Mouse (Mus musculus) intestine, embryonic 14.5 days (tissue): ENCODE measurements around the gene Hoxb8. TPM values are rescaled to one million over a fixed set of nuclear protein-coding genes. Genes with fewer than 3 reads are reported as not detected.

Source experiments
- ATAC-seq: fragments of 200-750 bp; cut with Nextera tagmentation; replicated peaks from 2 replicates; pipeline ENCODE4 v1.8.0; 2017; ENCODE audit warnings: low read depth, moderate number of reproducible peaks, moderate TSS enrichment, moderate library complexity; ENCODE audit not compliant: low FRiP score, low TSS enrichment
- DNase-seq: peaks from one replicate; pipeline ENCODE4 v3.0.0-alpha.2; 2018; ENCODE audit warnings: low spot score
- H3K27ac ChIP-seq: fragments of 300-500 bp; sonication (generic); 2 replicates; pipeline ENCODE4 v1.5.1; 2014; ENCODE audit warnings: low read depth, mild to moderate bottlenecking, control low read depth
- H3K27me3 ChIP-seq: fragments of 300-500 bp; sonication (generic); replicated peaks from 2 replicates; pipeline ENCODE4 v1.6.1; 2014; ENCODE audit warnings: low read length, control low read depth; ENCODE audit not compliant: control insufficient read depth, insufficient read depth
- H3K36me3 ChIP-seq: fragments of 300-500 bp; sonication (generic); 2 replicates; pipeline ENCODE4 v1.6.1; 2014; ENCODE audit warnings: low read length, control low read depth; ENCODE audit not compliant: control insufficient read depth, insufficient read depth
- H3K4me1 ChIP-seq: fragments of 300-500 bp; sonication (generic); replicated peaks from 2 replicates; pipeline ENCODE4 v1.6.1; 2014; ENCODE audit warnings: low read length, control low read depth, mixed read lengths; ENCODE audit not compliant: control insufficient read depth, insufficient read depth
- H3K4me2 ChIP-seq: fragments of 300-500 bp; sonication (generic); 2 replicates; pipeline ENCODE4 v1.6.1; 2014; ENCODE audit warnings: low read length
- H3K4me3 ChIP-seq: fragments of 300-500 bp; sonication (generic); 2 replicates; pipeline ENCODE4 v1.5.1; 2014; ENCODE audit warnings: low read depth, low read length, control low read depth, mixed read lengths
- H3K9ac ChIP-seq: fragments of 300-500 bp; sonication (generic); 2 replicates; pipeline ENCODE4 v1.6.1; 2014; ENCODE audit warnings: mild to moderate bottlenecking, low read length
- H3K9me3 ChIP-seq: fragments of 300-500 bp; sonication (generic); 2 replicates; pipeline ENCODE4 v1.6.1; 2016; ENCODE audit warnings: low read length, control low read depth; ENCODE audit not compliant: control insufficient read depth
- WGBS: fragments of 180-500 bp; shearing (Covaris S2); extraction: QIAGEN DNeasy Blood & Tissue Kit; methylation state at CpG from one replicate; pipeline ENCODE4 v1.1.7; 2014; 5-methylcytosine and 5-hydroxymethylcytosine counted together
- polyA plus RNA-seq: library from polyadenylated mRNA; unstranded; fragments of >200 nt; fragmentation: Nextera tagmentation; extraction: Ambion mirVana; gene quantifications from 2 replicates; pipeline ENCODE4 v1.2.1, GENCODE M21; 2014

Gene Hoxb8
- polyA plus RNA-seq, 1 experiment from 2014 or later = 1.7 TPM

GRCm38 (mm10) chr11:96286739-96287385, 5.2 kb downstream of the Hoxb8 start:
- WGBS = under 1% methylated on average over 55 of the region's 55 CpGs

GRCm38 (mm10) chr11:96287411-96287810, 5.7 kb downstream of the Hoxb8 start:
- peak overlapping the region; percentile 49 for H3K4me3 ChIP-seq
- no peak for DNase-seq
- H3K27me3 ChIP-seq = peaks cover 54% of the 10 kb centered on the region
- no peak for ATAC-seq
- no peaks in the 10 kb centered on the region for H3K9me3 ChIP-seq
- peak overlapping the region; percentile 86 for H3K4me2 ChIP-seq
- H3K9ac ChIP-seq = peak overlapping the region; percentile 82
- H3K36me3 ChIP-seq = no peaks in the 10 kb centered on the region
- peaks cover 15% of the 10 kb centered on the region for H3K4me1 ChIP-seq
- 6% methylated on average over 9 of the region's 9 CpGs for WGBS
- peak overlapping the region; percentile 93 for H3K27ac ChIP-seq

More at GRCm38 (mm10) chr11:96286739-96287385, 5.2 kb downstream of the Hoxb8 start:
- peaks cover 51% of the 10 kb centered on the region for H3K27me3 ChIP-seq
- peak overlapping the region; percentile 86 for H3K4me2 ChIP-seq
- peaks cover 15% of the 10 kb centered on the region for H3K4me1 ChIP-seq
- peak overlapping the region; percentile 49 for H3K4me3 ChIP-seq
- H3K9ac ChIP-seq = peak overlapping the region; percentile 82
- H3K27ac ChIP-seq = peak overlapping the region; percentile 93
- ATAC-seq (no peak), DNase-seq (no peak)
- no peaks in the 10 kb centered on the region for H3K36me3 ChIP-seq
- no peaks in the 10 kb centered on the region for H3K9me3 ChIP-seq

- Histone ChIP-seq H3K4me3 (no peak overlapping the region), H3K9me3 (no peaks in the 10 kb centered on the region), H3K36me3 (no peaks in the 10 kb centered on the region), H3K9ac (no peak overlapping the region), H3K27me3 (peaks cover 64% of the 10 kb centered on the region), H3K4me2 (no peak overlapping the region), H3K4me1 (peaks cover 15% of the 10 kb centered on the region), H3K27ac (no peak overlapping the region)
- ATAC-seq = no peak
- WGBS = 50% methylated on average over 1 of the region's 1 CpGs
- DNase-seq = no peak
Observed at GRCm38 (mm10) chr11:96288455-96289221, 6.9 kb downstream of the Hoxb8 start.

- peaks cover 70% of the 10 kb centered on the region for H3K27me3 ChIP-seq
- ATAC-seq = no peak
- H3K4me2 ChIP-seq = no peak overlapping the region
- no peaks in the 10 kb centered on the region for H3K36me3 ChIP-seq
- 40% methylated on average over 21 of the region's 21 CpGs for WGBS
- H3K4me3 ChIP-seq = no peak overlapping the region
- H3K4me1 ChIP-seq = peaks cover 15% of the 10 kb centered on the region
- DNase-seq = no peak
- no peaks in the 10 kb centered on the region for H3K9me3 ChIP-seq
- H3K9ac ChIP-seq = no peak overlapping the region
- H3K27ac ChIP-seq = no peak overlapping the region
Observed at GRCm38 (mm10) chr11:96289293-96289692, 7.6 kb downstream of the Hoxb8 start.

- H3K4me2 ChIP-seq = no peak overlapping the region
- no peaks in the 10 kb centered on the region for H3K36me3 ChIP-seq
- no peak for ATAC-seq
- peaks cover 15% of the 10 kb centered on the region for H3K4me1 ChIP-seq
- H3K4me3 ChIP-seq = no peak overlapping the region
- no peak for DNase-seq
- H3K9ac ChIP-seq = no peak overlapping the region
- no peak overlapping the region for H3K27ac ChIP-seq
- peaks cover 71% of the 10 kb centered on the region for H3K27me3 ChIP-seq
- 39% methylated on average over 6 of the region's 6 CpGs for WGBS
- no peaks in the 10 kb centered on the region for H3K9me3 ChIP-seq
Observed at GRCm38 (mm10) chr11:96289837-96290236, 8.1 kb downstream of the Hoxb8 start.

GRCm38 (mm10) chr11:96290705-96291355, 9.1 kb downstream of the Hoxb8 start:
- peak overlapping the region; percentile 79; the same call in 1 of the 2 replicates for H3K27ac ChIP-seq
- H3K36me3 ChIP-seq = no peaks in the 10 kb centered on the region
- no peak overlapping the region for H3K4me3 ChIP-seq

GRCm38 (mm10) chr11:96291681-96292564, 10.2 kb downstream of the Hoxb8 start, which contains the start of gene Hoxb6:
Hoxb6 (plus strand) TSS chr11:96292476.
- Histone ChIP-seq H3K9ac (peak within 1 kb of the TSS; percentile 78), H3K9me3 (no peaks in the 10 kb centered on the region), H3K36me3 (no peaks in the 10 kb centered on the region), H3K4me3 (peak within 1 kb of the TSS; percentile 43), H3K4me1 (peaks cover 22% of the 10 kb centered on the region), H3K27me3 (peaks cover 71% of the 10 kb centered on the region), H3K27ac (peak within 1 kb of the TSS; percentile 79), H3K4me2 (peak within 1 kb of the TSS; percentile 55)
- peak; percentile 37; the same call in 1 of the 2 replicates for ATAC-seq
- no peak for DNase-seq
- WGBS = 6% methylated on average over 22 of the region's 22 CpGs

More at GRCm38 (mm10) chr11:96290705-96291355, 9.1 kb downstream of the Hoxb8 start:
- Histone ChIP-seq H3K9me3 (no peaks in the 10 kb centered on the region), H3K4me1 (peaks cover 15% of the 10 kb centered on the region), H3K9ac (peak overlapping the region; percentile 20), H3K27me3 (peaks cover 73% of the 10 kb centered on the region), H3K4me2 (peak overlapping the region; percentile 30)
- WGBS = 39% methylated on average over 17 of the region's 17 CpGs
- DNase-seq (no peak), ATAC-seq (no peak)
